Mouse (Mus musculus) forebrain, postnatal 0 days (tissue): ENCODE results near the gene Rabl3. TPM values are rescaled to one million over a fixed set of nuclear protein-coding genes. Genes with fewer than 3 reads are reported as not detected.

Source experiments
- ATAC-seq: fragments of 200-750 bp; cut with Nextera tagmentation; 2 replicates; pipeline ENCODE4 v1.8.0; 2017; ENCODE audit warnings: mild to moderate bottlenecking, moderate library complexity
- DNase-seq: peaks from one replicate; pipeline ENCODE4 v3.0.0-alpha.2; 2015
- H3K27ac ChIP-seq: fragments of 300-500 bp; sonication (generic); 2 replicates; pipeline ENCODE4 v1.5.1; 2014; ENCODE audit warnings: low read depth, mild to moderate bottlenecking, antibody characterized with exemption, low read length, moderate library complexity, mixed read lengths
- H3K27me3 ChIP-seq: fragments of 300-500 bp; sonication (generic); 2 replicates; pipeline ENCODE4 v1.6.1; 2014; ENCODE audit warnings: mild to moderate bottlenecking, low read length, mixed read lengths; ENCODE audit not compliant: insufficient read depth
- H3K36me3 ChIP-seq: fragments of 300-500 bp; sonication (generic); 2 replicates; pipeline ENCODE4 v1.6.1; 2014; ENCODE audit warnings: mild to moderate bottlenecking, moderate library complexity; ENCODE audit not compliant: insufficient read depth
- H3K4me1 ChIP-seq: fragments of 300-500 bp; sonication (generic); 2 replicates; pipeline ENCODE4 v1.6.1; 2014; ENCODE audit warnings: antibody characterized with exemption; ENCODE audit not compliant: insufficient read depth
- H3K4me2 ChIP-seq: fragments of 300-500 bp; sonication (generic); 2 replicates; pipeline ENCODE4 v1.6.1; 2014; ENCODE audit warnings: low read depth, mild to moderate bottlenecking, moderate library complexity
- H3K4me3 ChIP-seq: fragments of 300-500 bp; sonication (generic); 2 replicates; pipeline ENCODE4 v1.5.1; 2014; ENCODE audit warnings: low read depth, low read length, mixed read lengths
- H3K9ac ChIP-seq: fragments of 300-500 bp; sonication (generic); 2 replicates; pipeline ENCODE4 v1.6.1; 2014; ENCODE audit warnings: mild to moderate bottlenecking
- H3K9me3 ChIP-seq: fragments of 300-500 bp; sonication (generic); 2 replicates; pipeline ENCODE4 v1.6.1; 2016; ENCODE audit warnings: low read length
- CTCF ChIP-seq: sonication (generic); IDR thresholded peaks from 2 replicates; pipeline ENCODE4 v1.5.1; 2016; ENCODE audit warnings: antibody characterized with exemption, control low read depth, low read depth
- WGBS: fragments of 180-500 bp; shearing (Covaris S2); extraction: QIAGEN DNeasy Blood & Tissue Kit; methylation state at CpG from one replicate; pipeline ENCODE4 v1.1.7; 2014; 5-methylcytosine and 5-hydroxymethylcytosine counted together
- polyA plus RNA-seq: library from polyadenylated mRNA; unstranded; fragments of >200 nt; fragmentation: Nextera tagmentation; extraction: Ambion mirVana; gene quantifications from 2 replicates; pipeline ENCODE4 v1.2.1, GENCODE M21; 2015
- total RNA-seq: library from RNA; depleted of rRNA; stranded (reverse); fragments of >200 nt; gene quantifications from 2 replicates; pipeline ENCODE4 v1.2.3, GENCODE M21; 2014

The Rabl3 gene
- total and polyA plus RNA-seq, 2 experiments from 2014 or later = 8.2 to 12.4 TPM

GRCm38 (mm10) chr16:37526688-37527223, 12.9 kb upstream of the Rabl3 start:
- Histone ChIP-seq H3K4me1 (no peaks in the 10 kb centered on the region), H3K27me3 (no peaks in the 10 kb centered on the region), H3K4me3 (no peak overlapping the region), H3K9me3 (no peaks in the 10 kb centered on the region), H3K27ac (no peak overlapping the region), H3K36me3 (peaks cover 7% of the 10 kb centered on the region), H3K4me2 (no peak overlapping the region), H3K9ac (no peak overlapping the region)
- WGBS = 95% methylated on average over 3 of the region's 3 CpGs
- no peak for ATAC-seq
- DNase-seq = no peak
- TF ChIP-seq CTCF = no peak

GRCm38 (mm10) chr16:37530170-37530569, 9.5 kb upstream of the Rabl3 start:
- ATAC-seq (no peak), DNase-seq (no peak)
- H3K9me3 ChIP-seq = no peaks in the 10 kb centered on the region
- no peak overlapping the region for H3K4me3 ChIP-seq
- no peaks in the 10 kb centered on the region for H3K4me1 ChIP-seq
- H3K27me3 ChIP-seq = no peaks in the 10 kb centered on the region
- H3K27ac ChIP-seq = no peak overlapping the region
- H3K36me3 ChIP-seq = peaks cover 4% of the 10 kb centered on the region; the same call in 1 of the 2 replicates
- WGBS = 95% methylated on average over 6 of the region's 6 CpGs
- H3K9ac ChIP-seq = no peak overlapping the region
- no peak overlapping the region for H3K4me2 ChIP-seq
- TF ChIP-seq CTCF = no peak

- TF ChIP-seq CTCF = no peak
- Histone ChIP-seq H3K4me3 (no peak overlapping the region), H3K27ac (no peak overlapping the region), H3K9ac (no peak overlapping the region), H3K36me3 (peaks cover 4% of the 10 kb centered on the region; the same call in 1 of the 2 replicates), H3K4me1 (no peaks in the 10 kb centered on the region), H3K27me3 (no peaks in the 10 kb centered on the region), H3K4me2 (no peak overlapping the region), H3K9me3 (no peaks in the 10 kb centered on the region)
- no peak for ATAC-seq
- WGBS = 70% methylated on average over 1 of the region's 1 CpGs
- no peak for DNase-seq
Observed at GRCm38 (mm10) chr16:37532046-37532445, 7.6 kb upstream of the Rabl3 start.

GRCm38 (mm10) chr16:37533369-37534068, 6.2 kb upstream of the Rabl3 start:
- Histone ChIP-seq H3K9ac (no peak overlapping the region), H3K36me3 (peaks cover 4% of the 10 kb centered on the region; the same call in 1 of the 2 replicates), H3K27me3 (no peaks in the 10 kb centered on the region), H3K27ac (no peak overlapping the region), H3K9me3 (no peaks in the 10 kb centered on the region), H3K4me3 (no peak overlapping the region), H3K4me2 (no peak overlapping the region), H3K4me1 (no peaks in the 10 kb centered on the region)
- no peak for DNase-seq
- TF ChIP-seq CTCF = no peak
- ATAC-seq = no peak
- WGBS = 90% methylated on average over 8 of the region's 8 CpGs

- peaks cover 3% of the 10 kb centered on the region; the same call in 1 of the 2 replicates for H3K4me1 ChIP-seq
- peak overlapping the region; percentile 67 for H3K4me2 ChIP-seq
- ATAC-seq (peak; percentile 21), DNase-seq (no peak)
- H3K4me3 ChIP-seq = peak overlapping the region; percentile 65
- WGBS = 0% methylated on average over 22 of the region's 22 CpGs
- TF ChIP-seq CTCF = no peak
- no peaks in the 10 kb centered on the region for H3K9me3 ChIP-seq
- H3K36me3 ChIP-seq = peaks cover 4% of the 10 kb centered on the region; the same call in 1 of the 2 replicates
- H3K9ac ChIP-seq = peak overlapping the region; percentile 87
- H3K27ac ChIP-seq = peak overlapping the region; percentile 85
- H3K27me3 ChIP-seq = no peaks in the 10 kb centered on the region
Observed at GRCm38 (mm10) chr16:37539240-37539610, 460 bp upstream of the Rabl3 start.

- Histone ChIP-seq H3K9me3 (no peaks in the 10 kb centered on the region), H3K27me3 (no peaks in the 10 kb centered on the region), H3K9ac (no peak overlapping the region), H3K27ac (no peak overlapping the region), H3K4me2 (peak overlapping the region; percentile 59; the same call in 1 of the 2 replicates), H3K4me3 (no peak overlapping the region), H3K4me1 (peaks cover 3% of the 10 kb centered on the region; the same call in 1 of the 2 replicates), H3K36me3 (no peaks in the 10 kb centered on the region; the same call in 1 of the 2 replicates)
- no peak for ATAC-seq
- DNase-seq = no peak
- WGBS = 84% methylated on average over 6 of the region's 6 CpGs
- no peak for TF ChIP-seq CTCF
Observed at GRCm38 (mm10) chr16:37540776-37541175, 1.1 kb downstream of the Rabl3 start.

GRCm38 (mm10) chr16:37546312-37546711, 6.6 kb downstream of the Rabl3 start:
- Histone ChIP-seq H3K27ac (peak overlapping the region; percentile 51), H3K4me3 (no peak overlapping the region), H3K27me3 (no peaks in the 10 kb centered on the region), H3K36me3 (no peaks in the 10 kb centered on the region; the same call in 1 of the 2 replicates), H3K9ac (no peak overlapping the region), H3K4me1 (no peaks in the 10 kb centered on the region), H3K9me3 (no peaks in the 10 kb centered on the region), H3K4me2 (no peak overlapping the region)
- WGBS = 30% methylated on average over 5 of the region's 5 CpGs
- TF ChIP-seq CTCF = no peak
- DNase-seq (peak; percentile 36), ATAC-seq (peak; percentile 83)
